Mouse (Mus musculus): Measurements from ENCODE around the gene Kcnj14.

DNA sequence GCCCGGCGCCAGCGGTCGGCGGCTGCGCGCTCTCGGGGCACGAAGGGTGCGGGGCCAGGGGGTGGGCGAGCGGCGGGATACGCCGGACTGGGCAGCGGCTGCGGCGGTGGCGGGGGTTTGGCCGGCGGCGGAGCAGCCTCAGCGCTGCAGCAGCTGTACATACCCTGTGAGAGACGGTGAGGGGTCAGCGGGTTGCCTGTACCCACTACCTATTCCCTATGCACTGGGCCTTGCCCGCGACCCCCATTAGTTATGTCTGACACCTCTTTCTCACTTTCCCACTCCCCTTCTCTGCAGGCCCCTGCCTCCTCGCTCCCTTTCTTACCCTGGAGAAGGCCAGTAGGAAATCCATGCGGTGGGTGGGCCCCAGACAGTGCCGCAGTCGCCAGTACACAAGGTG, 9.3 kb upstream of the Kcnj14 start:
- TF ChIP-seq CTCF (conservative IDR thresholded peaks at IDR 0.05 in 1 of 2, IDR thresholded peaks at IDR 0.05 in 1 of 2; ENCODE audit: low read depth in 2 of 2, low read length in 2 of 2) (no peak), ZC3H11A (IDR thresholded peaks at IDR 0.05; ENCODE audit: low read depth, low read length) (no peak), RCOR1 (conservative IDR thresholded peaks at IDR 0.05; ENCODE audit: low read depth, low read length) (no peak), EP300 (IDR thresholded peaks at IDR 0.05; ENCODE audit: low read length) (no peak), TCF12 (IDR thresholded peaks at IDR 0.05; ENCODE audit: low read depth, low read length) (no peak), MAFK (IDR thresholded peaks at IDR 0.05; ENCODE audit: insufficient replicate concordance, low read length) (no peak), ELF1 (IDR thresholded peaks at IDR 0.05; ENCODE audit: low read depth, low read length) (no peak), BHLHE40 (IDR thresholded peaks at IDR 0.05; ENCODE audit: low read depth, low read length) (no peak), POLR2A (IDR thresholded peaks at IDR 0.05; ENCODE audit: low read depth, low read length) (no peak), JUN (IDR thresholded peaks at IDR 0.05; ENCODE audit: insufficient read depth, low read depth, low read length) (no peak), USF2 (conservative IDR thresholded peaks at IDR 0.05; ENCODE audit: low read depth, low read length) (no peak), UBTF (IDR thresholded peaks at IDR 0.05; ENCODE audit: low read depth, low read length) (no peak)
